In genomic region chr16:26371325-26372053, GRCm38 (mm10) we compare ENCODE assay signal across 9 mouse cellular contexts. TPM values are rescaled to one million over a fixed set of nuclear protein-coding genes. Genes with fewer than 3 reads are reported as not detected.
DNase-seq lines count a peak whose midpoint lies in the region; ATAC-seq and TF ChIP-seq lines count a peak whose summit lies in the region.
"Had no signal": no experiment of that assay in that cellular context is flagged by ENCODE, and none has a peak within 500 bp of the region (broad histone marks: within the 10 kb centered on the region; RNA-seq: fewer than 3 reads in every experiment).

Gene Cldn1 (minus strand): TSS chr16:26371841.

- H3K9me3 ChIP-seq in hindbrain, embryonic 15.5 days: no peaks in the 10 kb centered on the region

- H3K4me3 ChIP-seq in gastrocnemius, adult 2 months: peak within 1 kb of the TSS; percentile 61
- peak within 1 kb of the TSS; percentile 45 for H3K4me3 ChIP-seq in hindbrain, embryonic 15.5 days

- peak; percentile 39 for DNase-seq in WW6 (ENCODE audit: low read depth, low spot score)
- peak; percentile 87 for DNase-seq in gastrocnemius, adult 2 months
- peak; percentile 54 for DNase-seq in left cerebral cortex, adult 11 months (ENCODE audit: low spot score)
- DNase-seq in lung, postnatal 36 days: peak; percentile 83
- peak; percentile 91 for DNase-seq in retina, embryonic 14.5 days (ENCODE audit: low spot score)
- peak; percentile 57 for DNase-seq in thymus, postnatal 25 days

- no peaks in the 10 kb centered on the region for H3K36me3 ChIP-seq in hindbrain, embryonic 15.5 days

- intact Hi-C loops in gastrocnemius, adult 2 months (cut with DNase I): loop anchor here (1.0 to 5.0 kb wide), 2 partner anchors 137 to 404 kb away; no protein-coding TSS in a partner anchor

- TF ChIP-seq CTCF in gastrocnemius, adult 2 months (IDR thresholded peaks at IDR 0.05): peak; percentile 88

- peak; percentile 95 for ATAC-seq in common myeloid progenitor, adult 5-6 weeks (replicated peaks; ENCODE audit: low read depth, poor library complexity, severe bottlenecking)
- peak; percentile 88 for ATAC-seq in hindbrain, embryonic 15.5 days (ENCODE audit: low FRiP score, low read depth)

- no peaks in the 10 kb centered on the region for H3K27me3 ChIP-seq in hindbrain, embryonic 15.5 days

- peaks cover 9% of the 10 kb centered on the region; the same call in 1 of the 2 replicates for H3K4me1 ChIP-seq in hindbrain, embryonic 15.5 days (replicated peaks)

- WGBS in hindbrain, embryonic 15.5 days: 3% methylated on average over 33 of the region's 33 CpGs

- peak within 1 kb of the TSS; percentile 17; the same call in 1 of the 2 replicates for H3K9ac ChIP-seq in hindbrain, embryonic 15.5 days

- H3K27ac ChIP-seq in gastrocnemius, adult 2 months: no peak within 1 kb of the TSS
- H3K27ac ChIP-seq in hindbrain, embryonic 15.5 days (replicated peaks): no peak within 1 kb of the TSS
- H3K27ac ChIP-seq: macrophage had no signal

- peak within 1 kb of the TSS; percentile 93 for H3K4me2 ChIP-seq in hindbrain, embryonic 15.5 days

RNA-seq across cellular contexts. Expression of gene Cldn1, which starts in this region (rescaled TPM):
- 0.10 and 0.32 TPM in 2 replicates for total RNA-seq in common myeloid progenitor, adult 5-6 weeks (2017)
- total RNA-seq in gastrocnemius, adult 2 months (2021): 1 to 10 TPM; 1.5 to 1.6 TPM
- polyA plus RNA-seq in hindbrain, embryonic 15.5 days (2015; fragmentation: Nextera tagmentation; extraction: Ambion mirVana): 6.8 and 8.9 TPM in 2 replicates

Comparison
In these comparisons a context has a peak if more than half of its experiments do, and no peak if none do; other contexts are left out.
1. Peak in ATAC-seq in common myeloid progenitor, adult 5-6 weeks; RNA of the gene not detected or under 1 TPM.
2. DNase-seq: peak in every context shown above with its lines; median percentile 91 in retina, embryonic 14.5 days; 87 in gastrocnemius, adult 2 months; 83 in lung, postnatal 36 days; 57 in thymus, postnatal 25 days; 54 in left cerebral cortex, adult 11 months; 39 in WW6.